Mouse (Mus musculus) spleen, postnatal 10 days (tissue): Measurements from ENCODE around the gene Pcgf6.
A peak's percentile ranks its signal among the peaks of the same experiment; 100 is the strongest.

Source experiments
- DNase-seq, 2 experiments: peaks; one replicate each; pipeline ENCODE4 v3.0.0; 2021 to 2022; ENCODE audit warnings: low spot score in 2 of 2

Gene Pcgf6

DNA sequence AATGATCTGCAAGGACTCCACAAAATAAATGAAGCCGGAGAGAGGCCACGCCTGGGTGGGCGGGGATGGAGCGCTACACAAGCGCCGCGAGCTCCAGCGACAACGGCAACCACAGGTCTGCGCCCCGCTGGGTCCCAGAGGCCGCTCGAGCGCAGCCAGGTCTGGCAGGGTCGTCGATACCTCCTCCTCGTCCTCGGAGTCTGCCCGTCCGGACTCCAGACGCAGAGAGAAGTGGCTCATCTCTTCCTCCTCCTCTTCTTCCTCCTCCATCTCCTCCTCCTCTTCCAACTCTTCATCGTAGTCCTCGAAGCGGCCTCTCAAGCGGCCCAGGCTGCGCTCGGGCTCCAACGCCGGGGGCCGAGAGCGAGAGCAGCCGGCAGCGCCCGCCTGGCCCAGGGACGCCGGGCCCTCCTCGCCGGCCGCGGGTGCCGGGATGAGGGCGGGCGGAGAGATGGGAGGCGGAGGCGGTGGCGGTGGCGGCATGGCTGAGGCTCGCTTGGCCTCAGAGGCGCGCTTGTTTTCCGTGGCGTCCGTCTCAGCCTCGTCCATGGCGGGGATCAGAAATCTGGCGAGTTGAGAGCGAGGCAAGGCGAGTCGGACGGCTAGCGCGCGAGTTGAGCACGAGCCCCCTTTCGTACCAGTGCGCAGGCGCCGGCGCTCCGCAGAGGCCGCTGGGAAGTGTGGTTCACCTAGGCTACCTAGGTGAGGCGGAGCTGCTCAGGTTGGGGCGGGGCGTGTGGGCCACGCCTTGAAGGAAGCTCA, at the start of gene Pcgf6:
Gene Pcgf6 (minus strand): TSS at position 636 of the 762 bp plus-strand sequence.
- peak; percentile 69 to 85 for DNase-seq

DNA sequence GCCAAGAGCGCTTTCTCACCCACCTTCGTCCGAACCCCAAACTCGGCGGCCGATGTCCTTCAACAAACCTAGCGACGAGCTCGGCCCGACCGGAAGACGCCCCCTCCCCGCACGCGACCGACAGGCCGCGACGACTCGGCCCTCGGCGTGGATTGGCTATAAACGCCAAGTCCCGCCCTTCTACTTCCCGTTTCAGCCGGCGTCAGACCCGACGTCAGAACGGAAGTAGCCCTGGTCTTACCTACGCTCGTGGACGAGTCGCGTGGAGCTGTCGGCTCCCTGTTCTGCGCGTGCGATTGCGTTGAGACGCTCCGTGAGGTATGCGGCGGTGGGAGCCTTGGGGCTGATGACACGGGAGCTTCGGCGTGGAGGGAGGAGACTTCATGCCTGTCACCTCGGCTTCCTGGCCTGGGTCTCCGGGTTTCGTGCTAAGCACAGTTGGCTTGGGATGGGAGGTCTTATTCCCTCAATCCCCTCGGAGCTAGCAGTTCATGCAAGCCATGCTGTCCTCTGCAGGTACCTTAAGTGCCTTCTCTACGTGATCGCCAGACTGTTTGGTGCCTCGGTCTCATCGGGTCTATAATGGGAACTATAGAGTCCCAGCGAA, 39.9 kb upstream of the Pcgf6 start, which contains the start of the genes Usmg5 and Pdcd11:
Gene Usmg5 (minus strand): TSS at position 98 of the 607 bp plus-strand sequence.
Gene Pdcd11 (plus strand): TSS at position 219 of the 607 bp plus-strand sequence.
- peak; percentile 89 to 95 for DNase-seq

DNA sequence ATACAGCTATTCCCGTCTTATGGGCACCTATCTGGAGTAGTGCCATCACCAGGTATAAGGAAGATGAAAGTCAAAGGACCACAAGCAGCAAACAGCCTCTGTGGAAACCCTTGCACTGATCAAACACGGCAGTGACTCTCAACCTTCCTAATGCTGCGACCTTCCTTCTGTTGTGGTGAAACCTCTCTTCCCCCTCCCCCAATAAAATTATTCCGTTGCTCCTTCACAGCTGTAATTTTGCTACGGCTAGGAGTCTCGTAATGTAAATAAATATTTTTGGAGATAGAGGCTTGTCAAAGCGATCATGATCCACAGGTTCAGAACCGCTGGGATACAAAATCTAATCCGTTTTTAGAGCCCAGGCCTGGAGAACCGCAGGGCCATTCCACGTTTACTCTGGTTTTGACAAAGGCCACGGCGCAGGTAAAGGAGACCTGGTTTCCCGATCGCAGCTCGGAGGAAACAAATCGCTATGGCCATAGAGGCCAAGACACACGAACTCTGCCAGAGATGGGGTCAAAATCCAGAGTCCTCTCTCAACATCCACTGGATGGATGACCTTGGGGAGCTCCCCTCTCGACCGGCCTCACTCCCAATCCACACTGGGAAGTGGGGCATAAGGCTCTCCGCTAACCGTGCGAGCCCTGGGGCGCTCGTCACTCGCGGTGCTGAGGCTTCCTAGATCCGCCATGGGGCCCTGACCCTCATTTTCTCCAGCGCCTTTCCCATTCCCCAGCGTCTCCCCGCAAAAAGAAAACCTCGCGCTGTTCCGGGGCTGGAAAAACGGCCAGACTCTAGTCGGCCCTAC, 39.2 kb upstream of the Pcgf6 start:
- peak in 1 of 2 experiments; percentile 60 for DNase-seq

DNA sequence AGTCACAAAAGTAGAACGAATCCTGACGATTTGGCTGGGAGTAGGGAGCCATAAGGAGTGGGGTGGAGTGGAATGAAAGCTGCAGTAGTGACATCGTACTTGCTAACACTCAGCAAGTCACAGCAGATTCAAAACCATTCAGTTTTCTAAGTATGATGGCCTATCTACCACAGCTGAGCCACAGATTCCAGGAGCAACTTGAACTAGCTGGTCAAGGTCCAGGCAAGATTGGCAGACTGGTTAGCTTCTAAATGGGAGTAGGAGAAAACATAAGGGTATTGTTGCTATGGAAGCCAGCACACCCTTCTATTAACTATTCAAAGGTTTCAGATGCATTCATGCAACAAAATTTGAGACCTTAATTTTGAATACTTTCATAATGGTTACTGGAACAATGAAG, 37.5 kb upstream of the Pcgf6 start:
- DNase-seq, result no peak

DNA sequence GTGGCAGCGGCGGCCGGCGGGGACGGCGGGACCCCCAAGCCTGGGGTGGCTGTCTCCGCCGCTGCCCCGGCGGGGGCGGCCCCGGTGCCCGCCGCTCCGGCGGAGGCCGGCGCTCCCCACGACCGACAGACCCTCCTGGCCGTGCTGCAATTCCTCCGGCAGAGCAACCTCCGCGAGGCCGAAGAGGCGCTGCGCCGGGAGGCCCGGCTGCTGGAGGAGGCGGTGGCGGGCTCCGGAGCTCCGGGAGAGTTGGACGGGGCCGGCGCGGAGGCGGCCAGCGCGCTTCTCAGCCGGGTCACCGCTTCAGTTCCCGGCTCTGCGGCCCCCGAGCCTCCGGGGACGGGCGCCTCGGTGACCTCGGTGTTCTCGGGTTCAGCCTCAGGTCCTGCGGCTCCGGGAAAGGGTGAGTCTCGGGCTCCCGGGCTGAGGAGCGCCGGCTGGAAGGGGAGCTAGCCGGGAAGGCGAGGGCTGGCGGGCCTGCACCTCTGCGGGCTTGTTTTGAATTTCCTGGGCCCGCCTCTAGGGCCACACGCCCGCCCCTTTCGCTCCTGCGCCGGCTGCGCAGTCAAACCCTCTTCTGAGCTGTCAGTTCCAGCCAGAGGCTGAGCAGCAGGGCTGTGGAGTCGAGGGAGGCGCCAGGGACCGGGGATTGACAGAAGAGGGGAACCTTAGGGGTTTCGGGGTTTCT, 17.4 kb upstream of the Pcgf6 start:
- peak; percentile 87 to 90 for DNase-seq

DNA sequence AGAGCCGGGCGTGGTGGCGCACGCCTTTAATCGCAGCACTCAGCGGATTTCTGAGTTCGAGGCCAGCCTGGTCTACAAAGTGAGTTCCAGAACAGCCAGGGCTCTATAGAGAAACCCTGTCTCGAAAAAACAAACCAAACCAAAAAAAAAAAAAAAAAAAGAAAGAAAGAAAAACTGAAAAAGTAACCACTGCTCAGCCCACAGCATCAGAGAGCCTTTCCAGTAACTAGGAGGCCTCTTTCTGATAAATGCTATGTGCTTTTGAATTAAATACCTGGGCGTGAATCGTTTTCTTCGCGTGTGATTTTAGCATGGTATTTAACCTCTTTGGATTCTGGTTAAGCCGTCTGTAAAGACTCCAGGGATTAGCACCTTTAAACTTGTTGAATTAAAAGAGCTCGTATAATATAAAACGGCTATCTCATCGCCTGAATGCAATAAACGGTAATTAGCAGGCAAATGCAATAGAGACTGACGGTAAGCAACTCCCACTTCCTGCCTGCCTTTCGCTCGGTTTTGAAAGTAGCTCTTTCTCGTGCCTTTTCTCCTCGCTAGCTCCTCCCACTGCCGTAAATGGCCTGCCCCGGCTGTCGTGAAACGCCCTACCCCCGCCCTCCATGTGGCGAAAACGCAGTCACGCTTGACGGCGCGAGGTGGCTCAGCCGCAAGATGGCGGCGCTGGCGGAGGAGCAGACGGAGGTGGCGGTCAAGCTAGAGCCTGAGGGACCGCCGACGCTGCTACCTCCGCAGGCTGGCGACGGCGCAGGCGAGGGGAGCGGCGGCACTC, 16.6 kb upstream of the Pcgf6 start, which contains the start of gene Taf5:
Gene Taf5 (plus strand): TSS at position 651 of the 787 bp plus-strand sequence.
- DNase-seq, result peak; percentile 99

DNA sequence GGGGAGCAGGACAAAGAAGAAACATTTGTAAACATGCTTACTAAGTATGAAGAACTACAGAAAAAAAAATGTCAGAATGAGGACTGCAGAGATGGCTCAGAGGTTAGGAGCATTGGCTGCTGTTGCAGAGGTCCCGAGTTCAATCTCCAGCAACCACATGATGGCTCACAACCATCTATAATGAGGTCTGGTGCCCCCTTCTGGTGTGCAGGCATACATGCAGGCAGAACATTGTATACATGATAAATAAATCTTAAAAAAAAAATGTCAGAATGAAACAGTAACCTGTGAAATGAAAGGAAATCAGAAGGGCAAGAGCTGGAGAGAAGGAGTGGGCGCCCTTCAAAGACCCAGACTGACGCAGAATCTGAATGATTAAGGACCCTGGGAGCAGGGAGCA, 15.2 kb upstream of the Pcgf6 start:
- DNase-seq, result no peak

DNA sequence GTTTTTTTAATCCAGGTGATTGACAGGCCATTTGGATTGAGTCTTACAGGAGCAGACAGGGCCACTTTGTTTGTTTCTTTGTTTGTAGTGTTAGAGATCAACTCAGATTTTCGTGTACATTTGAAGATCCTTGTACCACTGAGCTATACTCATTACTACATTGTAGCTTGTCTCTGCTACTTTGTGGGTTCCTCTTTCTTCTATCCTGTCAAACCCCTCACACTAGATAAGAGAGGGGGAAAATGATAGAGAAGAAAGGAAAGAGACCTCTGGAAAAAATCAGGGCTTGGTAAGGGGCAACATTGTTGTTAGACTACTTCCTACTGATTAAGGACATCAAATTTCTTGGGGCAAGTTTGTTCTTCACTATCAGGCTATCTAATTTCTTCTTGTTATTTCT, 7.0 kb upstream of the Pcgf6 start:
- no peak for DNase-seq

DNA sequence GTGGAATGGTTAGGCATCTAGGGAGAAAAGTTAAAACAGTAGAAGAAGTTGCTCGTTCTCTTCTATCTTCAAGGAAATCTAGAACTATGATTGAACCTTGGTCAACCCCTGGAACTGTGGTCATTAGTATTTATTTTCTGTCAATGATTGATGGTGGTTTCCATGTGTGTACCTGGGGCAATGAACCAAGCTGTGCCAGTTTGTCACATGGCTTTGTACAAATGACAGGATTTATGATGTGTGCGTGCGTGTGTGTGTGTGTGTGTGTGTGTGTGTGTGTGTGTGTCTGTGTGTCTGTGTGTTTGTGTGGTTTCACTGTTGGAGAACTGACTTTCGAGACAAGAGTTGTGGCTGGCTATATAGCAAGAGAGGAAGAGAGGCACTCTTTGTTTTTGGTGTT, 2.8 kb upstream of the Pcgf6 start:
- DNase-seq, result no peak

DNA sequence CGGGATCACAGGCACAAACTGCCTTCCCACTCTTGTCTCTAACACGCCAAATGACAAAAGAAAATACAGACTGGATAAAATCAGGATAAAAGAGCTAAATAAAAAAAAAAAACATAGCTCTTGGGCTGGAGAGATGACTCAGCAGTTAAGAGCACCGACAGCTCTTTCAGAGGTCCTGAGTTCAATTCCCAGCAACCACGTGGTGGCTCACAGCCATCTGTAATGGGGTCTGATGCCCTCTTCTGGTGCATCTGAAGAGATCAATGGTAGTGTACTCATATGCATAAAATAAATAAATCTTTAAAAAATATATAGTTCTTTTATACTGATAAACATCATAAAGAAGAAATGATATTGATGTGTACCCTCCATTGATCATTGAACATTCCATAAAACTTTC, 2.2 kb upstream of the Pcgf6 start:
- no peak for DNase-seq

DNA sequence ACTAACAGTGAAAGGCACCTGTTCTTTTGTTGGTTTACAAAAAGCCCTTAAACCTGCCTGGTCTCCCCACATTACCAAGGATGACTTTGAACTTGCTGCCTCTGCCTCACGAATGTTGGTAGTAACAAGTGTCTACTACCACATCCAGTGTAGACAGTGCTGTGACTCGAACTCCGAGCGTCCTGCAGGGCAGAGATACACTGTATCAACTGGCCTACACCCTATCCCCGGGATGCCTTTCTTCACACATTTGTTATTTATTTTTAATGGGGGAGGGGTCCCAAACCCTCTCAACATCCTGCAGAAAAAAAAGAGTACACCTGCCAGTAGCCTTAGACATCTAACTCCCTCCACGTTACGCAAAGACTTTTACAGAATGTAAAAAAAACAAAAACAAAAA, 866 bp downstream of the Pcgf6 start:
- DNase-seq, result no peak

DNA sequence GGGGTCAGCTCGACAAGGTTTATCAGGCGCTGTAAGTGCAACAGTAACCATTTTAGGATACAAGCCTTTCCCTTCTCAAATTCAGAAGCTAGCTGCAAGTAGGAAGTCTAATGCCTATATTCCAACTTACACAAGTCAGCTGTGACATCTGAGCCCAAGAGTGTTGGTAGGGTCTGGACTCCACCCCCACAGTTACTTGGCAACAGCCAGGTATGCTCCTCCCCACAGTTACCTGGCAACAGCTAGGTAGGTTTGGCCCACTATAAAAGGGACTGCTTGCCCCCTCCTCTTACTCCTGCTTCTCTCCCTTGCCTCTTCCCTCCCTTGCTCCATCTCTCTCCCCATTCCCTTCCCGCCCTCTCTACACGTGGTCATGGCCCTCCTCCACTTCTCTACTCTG, 1.6 kb downstream of the Pcgf6 start:
- DNase-seq, result no peak

DNA sequence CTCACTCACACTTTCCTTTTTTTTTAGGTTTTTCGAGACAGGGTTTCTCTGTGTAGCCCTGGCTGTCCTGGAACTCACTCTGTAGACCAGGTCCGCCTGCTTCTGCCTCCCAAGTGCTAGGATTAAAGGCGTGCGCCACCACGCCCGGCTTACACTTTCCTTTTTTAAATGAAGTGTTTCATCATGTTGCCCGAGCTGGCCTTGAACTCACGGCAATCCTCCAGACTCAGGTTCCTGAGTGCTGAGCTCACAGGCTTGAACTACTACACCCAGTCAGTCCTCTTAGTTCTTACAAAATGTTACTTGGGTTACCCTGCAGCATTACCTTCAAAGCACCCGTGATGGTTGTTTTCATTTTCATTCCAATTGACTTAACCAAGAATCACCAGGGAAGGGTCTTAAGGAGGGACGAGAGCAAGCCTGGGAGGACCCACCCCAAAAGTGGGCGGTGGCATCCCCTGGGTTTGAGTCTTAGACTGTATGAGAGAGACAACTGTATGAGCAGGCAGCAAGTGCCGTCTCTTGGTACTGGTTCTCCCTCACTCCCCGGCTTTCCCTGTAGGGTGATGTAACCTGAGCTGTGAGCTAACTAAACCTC, 3.4 kb downstream of the Pcgf6 start:
- no peak for DNase-seq

DNA sequence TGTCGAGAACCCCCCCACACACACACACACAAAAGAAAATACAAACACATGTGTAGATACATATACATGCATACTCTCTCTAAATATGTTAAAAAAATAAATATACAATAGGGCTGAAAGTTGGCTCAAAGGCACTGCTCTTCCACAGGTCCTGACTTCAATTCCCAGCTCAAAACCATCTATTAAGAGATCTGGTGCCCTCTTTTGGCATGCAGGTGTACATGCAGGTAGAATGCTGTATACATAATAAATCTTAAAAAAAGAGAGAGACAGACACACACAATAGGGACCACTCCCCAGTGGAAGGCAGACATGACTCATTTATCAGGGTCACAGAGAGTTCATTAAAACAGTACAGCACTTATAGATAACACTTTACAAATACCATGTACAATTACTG, 4.4 kb downstream of the Pcgf6 start:
- DNase-seq, result no peak

DNA sequence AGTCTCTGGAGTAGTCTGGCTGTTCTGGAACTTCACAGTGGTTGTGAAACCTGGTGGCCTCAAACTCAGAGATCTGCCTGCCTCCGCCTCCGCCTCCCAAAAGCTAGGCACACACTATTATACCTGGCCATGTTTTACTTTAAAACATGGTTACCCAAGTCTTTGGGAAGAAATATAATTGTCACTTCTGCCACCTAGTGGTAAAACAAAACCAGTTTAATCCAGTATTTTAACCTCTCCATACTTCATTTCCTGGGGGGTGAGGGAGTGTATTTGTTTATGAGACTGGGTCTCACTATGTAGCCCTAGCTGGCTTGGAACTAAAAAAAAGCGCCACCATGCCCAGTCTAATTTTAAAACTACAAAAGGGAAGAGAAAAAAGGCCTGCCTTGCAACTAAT, 7.1 kb downstream of the Pcgf6 start:
- no peak for DNase-seq

DNA sequence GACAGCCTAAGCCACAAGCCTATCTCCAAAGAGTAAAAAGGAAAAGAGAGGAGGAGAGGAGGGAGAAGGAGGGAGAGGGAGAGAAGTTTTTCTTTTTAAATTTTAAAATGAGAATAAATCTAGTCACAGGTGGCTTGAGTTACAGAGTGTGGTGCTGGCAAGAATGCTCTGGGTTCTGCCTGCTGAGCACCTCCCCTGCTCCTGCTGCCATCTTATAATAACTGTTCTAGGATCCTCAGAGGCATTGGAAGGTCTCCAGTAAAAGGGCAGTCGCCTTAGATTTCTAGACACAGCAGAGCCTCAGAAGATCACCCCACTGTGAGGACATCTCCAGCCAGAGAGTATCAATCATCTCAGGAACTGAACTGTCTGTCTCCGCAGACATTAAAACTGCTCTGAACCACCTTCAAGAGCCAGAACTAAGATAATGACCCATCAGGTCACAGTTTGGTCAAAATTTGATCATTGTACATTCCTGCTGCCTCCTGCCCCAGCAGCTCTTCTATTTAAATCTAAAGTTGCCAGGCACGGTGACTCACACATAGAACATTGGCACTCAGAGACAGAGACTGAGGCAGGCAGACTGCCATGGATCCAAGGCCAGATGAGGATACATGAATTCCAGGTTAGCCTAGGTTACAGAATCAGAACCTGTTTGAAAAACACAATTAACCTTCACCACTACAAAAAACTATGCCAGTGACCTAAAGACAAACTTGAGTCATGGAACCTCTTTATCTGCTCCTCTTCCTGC, 9.8 kb downstream of the Pcgf6 start:
- DNase-seq, result no peak

DNA sequence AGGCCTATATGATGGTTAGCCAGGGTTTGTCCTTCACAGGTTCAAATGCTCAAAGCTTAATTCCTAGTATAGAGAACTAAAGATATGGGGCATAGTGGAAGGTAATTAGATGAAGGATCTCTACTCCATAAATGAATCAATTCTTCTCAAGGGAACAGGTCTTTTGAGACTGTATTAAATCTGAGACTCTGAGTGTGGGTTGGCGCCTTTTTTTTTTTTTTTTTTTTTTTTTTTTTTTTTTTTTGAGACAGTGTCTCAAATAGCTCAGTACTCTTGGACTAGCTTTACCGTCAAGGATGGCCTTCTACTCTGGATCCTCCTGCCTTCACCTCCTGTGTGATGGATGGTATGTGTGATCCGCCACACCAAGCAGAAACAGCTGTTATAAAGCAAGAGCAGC, 14.1 kb downstream of the Pcgf6 start:
- DNase-seq, result no peak

DNA sequence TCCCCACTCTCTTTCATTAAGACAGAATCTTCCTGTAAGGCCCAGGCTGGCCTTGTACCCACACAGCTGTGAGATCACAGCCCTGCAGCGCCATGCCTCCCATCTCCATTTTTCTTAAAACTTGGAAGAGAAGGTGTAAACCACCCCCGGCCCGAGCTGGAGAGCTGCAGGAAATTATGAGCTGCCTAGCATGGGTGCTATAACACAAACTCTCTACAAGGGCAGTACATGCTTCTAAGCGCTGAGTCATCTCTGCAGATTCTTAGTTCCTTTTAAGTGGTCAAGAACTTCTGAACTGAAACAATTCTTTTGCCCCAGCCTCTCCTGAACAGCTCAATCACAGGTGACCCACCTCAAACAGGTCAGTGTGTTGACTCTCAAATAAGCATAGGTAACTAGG, 15.8 kb downstream of the Pcgf6 start:
- DNase-seq, result no peak

DNA sequence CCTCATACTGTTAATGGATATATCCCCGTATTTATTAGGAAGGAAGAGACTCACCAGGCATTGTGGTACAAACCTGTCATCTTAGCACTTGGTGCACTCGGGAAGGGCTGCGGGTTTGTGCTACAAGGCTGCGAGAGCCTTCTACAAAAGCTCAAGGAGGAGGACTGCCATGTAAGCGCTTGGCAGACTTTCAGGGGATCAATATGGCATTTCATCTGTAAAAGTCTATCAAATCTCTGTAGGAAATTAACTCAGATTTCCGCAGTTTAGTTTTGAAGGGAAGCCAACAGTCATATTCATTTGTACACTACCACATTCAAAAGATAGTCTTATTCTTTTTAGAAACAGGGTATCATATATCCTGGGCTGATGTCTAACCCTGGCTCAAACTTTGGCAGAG, 18.9 kb downstream of the Pcgf6 start:
- DNase-seq, result no peak

DNA sequence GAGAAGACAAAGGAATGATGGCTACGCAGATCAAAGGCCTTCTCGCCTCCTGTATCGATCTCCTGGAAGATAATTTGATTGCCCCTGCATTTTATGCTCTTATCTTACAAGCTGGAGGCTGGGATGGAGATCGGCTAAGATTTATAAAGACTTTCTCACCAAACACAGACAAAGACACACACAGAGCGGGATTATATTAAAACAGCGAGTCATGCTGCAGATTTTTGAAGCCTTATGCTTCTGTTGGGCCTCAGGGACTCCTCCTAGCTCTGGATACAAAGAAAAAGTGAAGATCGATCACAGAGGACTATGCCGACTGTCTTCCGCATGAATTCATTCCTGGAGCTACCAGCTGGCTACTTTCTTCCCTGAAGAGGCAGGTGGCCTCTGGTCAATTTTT, 20.9 kb downstream of the Pcgf6 start:
- DNase-seq, result no peak
